In the genomic region with DNA sequence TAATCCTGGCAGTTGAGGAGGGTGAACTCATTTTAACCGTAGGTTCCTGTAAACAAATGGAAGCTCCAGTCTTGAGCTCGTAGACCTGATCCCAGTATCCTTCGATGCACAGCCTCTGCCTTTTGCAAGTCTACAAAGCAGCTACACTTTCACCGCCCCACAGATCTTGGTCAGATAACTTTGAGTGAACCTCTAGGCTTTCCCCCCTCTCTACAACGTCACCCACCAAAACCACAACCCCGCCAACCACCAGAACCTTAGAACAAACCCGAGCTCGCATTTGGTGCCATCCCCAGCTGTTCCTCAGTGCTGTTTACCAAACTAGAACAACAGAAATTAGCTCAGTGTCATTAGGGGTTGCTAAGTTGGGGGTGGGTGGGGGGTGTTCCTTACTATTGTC, we compare ENCODE assay signal across 10 mouse cellular contexts. TPM values are rescaled to one million over a fixed set of nuclear protein-coding genes. Genes with fewer than 3 reads are reported as not detected.
DNase-seq lines count a peak whose midpoint lies in the region; ATAC-seq and TF ChIP-seq lines count a peak whose summit lies in the region.
"Had no signal": no experiment of that assay in that cellular context is flagged by ENCODE, and none has a peak within 500 bp of the region (broad histone marks: within the 10 kb centered on the region; RNA-seq: fewer than 3 reads in every experiment).

No protein-coding gene starts in this region.

- TF ChIP-seq CTCF in kidney, adult 2 months (conservative IDR thresholded peaks at IDR 0.05; ENCODE audit: insufficient read depth, insufficient read length, low read depth, low read length): no peak
- TF ChIP-seq CTCF in small intestine, adult 2 months (IDR thresholded peaks at IDR 0.05; ENCODE audit: extremely low read depth, insufficient read length, insufficient replicate concordance, low read depth, low read length): no peak

- no peak overlapping the region for H3K4me3 ChIP-seq in kidney, adult 2 months (ENCODE audit: insufficient read depth, low read depth, low read length)
- H3K4me3 ChIP-seq in kidney, embryonic 14.5 days (ENCODE audit: low read length): no peak overlapping the region
- peak overlapping the region; percentile 14 for H3K4me3 ChIP-seq in small intestine, adult 2 months (ENCODE audit: low read depth, low read length)
- H3K4me3 ChIP-seq: embryonic facial prominence, embryonic 12.5 days had no signal

- no peak overlapping the region for H3K4me2 ChIP-seq in kidney, embryonic 14.5 days (replicated peaks; ENCODE audit: low read depth, low read length)
- H3K4me2 ChIP-seq: embryonic facial prominence, embryonic 12.5 days had no signal

- no peaks in the 10 kb centered on the region for H3K27me3 ChIP-seq in kidney, adult 2 months (replicated peaks; ENCODE audit: control insufficient read depth, insufficient read depth, low read length)
- no peaks in the 10 kb centered on the region for H3K27me3 ChIP-seq in kidney, embryonic 14.5 days (ENCODE audit: control insufficient read depth, insufficient read depth, low read length)
- no peaks in the 10 kb centered on the region for H3K27me3 ChIP-seq in small intestine, adult 2 months (ENCODE audit: control insufficient read depth, insufficient read depth, low read length)
- H3K27me3 ChIP-seq: embryonic facial prominence, embryonic 12.5 days had no signal

- DNase-seq in kidney, adult 2 months: no peak
- DNase-seq in CD8-positive naive resting alpha-beta T cell, adult 2 months (ENCODE audit: low read depth in 2 of 2, low spot score in 2 of 2): peak; percentile 34 to 56
- no peak for DNase-seq in frontal cortex, postnatal 10 days (ENCODE audit: low spot score in 2 of 2)
- DNase-seq in left cerebral cortex, adult 8-10 months (ENCODE audit: low spot score in 2 of 2): no peak
- DNase-seq in lung, postnatal 14 days: no peak
- DNase-seq: spleen, adult 18-20 months had no signal

- no peaks in the 10 kb centered on the region for H3K36me3 ChIP-seq in kidney, adult 2 months (ENCODE audit: control insufficient read depth, insufficient read depth, low read length)
- no peaks in the 10 kb centered on the region for H3K36me3 ChIP-seq in kidney, embryonic 14.5 days (ENCODE audit: control insufficient read depth, insufficient read depth, low read length)
- H3K36me3 ChIP-seq in small intestine, adult 2 months (ENCODE audit: control insufficient read depth, insufficient read depth, low read length): no peaks in the 10 kb centered on the region
- H3K36me3 ChIP-seq: embryonic facial prominence, embryonic 12.5 days had no signal

- no peak for TF ChIP-seq POLR2A in kidney, adult 2 months (IDR thresholded peaks at IDR 0.05; ENCODE audit: low read depth, low read length)
- no peak for TF ChIP-seq POLR2A in small intestine, adult 2 months (IDR thresholded peaks at IDR 0.05; ENCODE audit: low read depth, low read length)

- no peaks in the 10 kb centered on the region for H3K4me1 ChIP-seq in kidney, adult 2 months (ENCODE audit: control insufficient read depth, insufficient read depth, low read length)
- H3K4me1 ChIP-seq in kidney, embryonic 14.5 days (ENCODE audit: control insufficient read depth, insufficient read depth, low read length): no peaks in the 10 kb centered on the region
- H3K4me1 ChIP-seq in small intestine, adult 2 months (ENCODE audit: control insufficient read depth, insufficient read depth, insufficient read length, low read length): peaks cover 13% of the 10 kb centered on the region; the same call in 1 of the 2 replicates

- 81% methylated on average over 8 of the region's 8 CpGs for WGBS in kidney, adult 2 months
- WGBS in kidney, embryonic 14.5 days: 89% methylated on average over 8 of the region's 8 CpGs
- WGBS in small intestine, adult 2 months: 72% methylated on average over 8 of the region's 8 CpGs

- H3K9ac ChIP-seq in kidney, embryonic 14.5 days (ENCODE audit: low read depth, low read length): no peak overlapping the region
- H3K9ac ChIP-seq: embryonic facial prominence, embryonic 12.5 days had no signal

- no peak for ATAC-seq in kidney, embryonic 14.5 days (ENCODE audit: low FRiP score, low TSS enrichment)
- peak; percentile 38 for ATAC-seq in granulocyte monocyte progenitor cell, adult 5-6 weeks (replicated peaks; ENCODE audit: poor library complexity, severe bottlenecking)

- no peaks in the 10 kb centered on the region for H3K9me3 ChIP-seq in kidney, embryonic 14.5 days (ENCODE audit: control insufficient read depth, low read length)
- H3K9me3 ChIP-seq: embryonic facial prominence, embryonic 12.5 days had no signal

- H3K27ac ChIP-seq in kidney, adult 2 months (ENCODE audit: insufficient read depth, low read depth, low read length): peak overlapping the region; percentile 67
- no peak overlapping the region for H3K27ac ChIP-seq in kidney, embryonic 14.5 days (ENCODE audit: low read depth, low read length)
- H3K27ac ChIP-seq in small intestine, adult 2 months (ENCODE audit: insufficient read depth, low read depth, low read length): peak overlapping the region; percentile 61; the same call in 1 of the 2 replicates
- H3K27ac ChIP-seq: embryonic facial prominence, embryonic 12.5 days had no signal

RNA-seq across cellular contexts. Expression of gene Bach1, which starts 37.1 kb away (rescaled TPM):
- 8.6 and 9.7 TPM in 2 replicates for polyA plus RNA-seq in kidney, adult 2 months (2012; rRNA removed)
- polyA plus RNA-seq in kidney, embryonic 14.5 days (2014; fragmentation: Nextera tagmentation; extraction: Ambion mirVana): 9.8 and 19.6 TPM in 2 replicates
- 15.2 and 20.2 TPM in 2 replicates for total RNA-seq in granulocyte monocyte progenitor cell, adult 5-6 weeks (2014; fragmentation: Nextera tagmentation)
- total RNA-seq in granulocyte monocyte progenitor cell, adult 5-6 weeks (2017): 29.6 and 29.8 TPM in 2 replicates
- 4.9 and 29.1 TPM in 2 replicates for polyA plus RNA-seq in small intestine, adult 2 months (2012; rRNA removed)
- total RNA-seq in left cerebral cortex, adult 8-10 months (2022): 10 to 100 TPM; 12.4 to 15.1 (median 13.6) TPM

Comparison
In these comparisons a context has a peak if more than half of its experiments do, and no peak if none do; other contexts are left out.
1. DNase-seq: peak in CD8-positive naive resting alpha-beta T cell, adult 2 months (2 of 2); none in kidney, adult 2 months (single experiment), frontal cortex, postnatal 10 days (0 of 2), left cerebral cortex, adult 8-10 months (0 of 2) and lung, postnatal 14 days (single experiment).